Mouse (Mus musculus) embryonic fibroblast, embryonic 13.5 days (primary cell): ENCODE measurements around the gene Kif16b. TPM values are rescaled to one million over a fixed set of nuclear protein-coding genes. Genes with fewer than 3 reads are reported as not detected.

Experiments used
- H3K27ac ChIP-seq: 2 replicates; pipeline ENCODE4 v1.5.1; 2012; ENCODE audit warnings: low read length, control low read depth, inconsistent platforms; ENCODE audit not compliant: insufficient read depth
- H3K4me1 ChIP-seq: 2 replicates; pipeline ENCODE4 v1.6.1; 2011; ENCODE audit warnings: low read length; ENCODE audit not compliant: control insufficient read depth, insufficient read depth
- H3K4me3 ChIP-seq: 2 replicates; pipeline ENCODE4 v1.5.1; 2011; ENCODE audit warnings: mild to moderate bottlenecking, control low read depth, low read length; ENCODE audit not compliant: insufficient read depth
- CTCF ChIP-seq: IDR thresholded peaks from 2 replicates; pipeline ENCODE4 v1.5.1; 2011; ENCODE audit warnings: mild to moderate bottlenecking, control low read depth, low read length, moderate library complexity, borderline replicate concordance; ENCODE audit not compliant: insufficient read depth
- POLR2A ChIP-seq: IDR thresholded peaks from 2 replicates; pipeline ENCODE4 v1.6.1; 2011; ENCODE audit warnings: low read depth, mild to moderate bottlenecking, control low read depth, low read length, moderate library complexity
- polyA plus RNA-seq: library from polyadenylated mRNA; stranded (reverse); fragments of >200 nt; gene quantifications from 2 replicates; pipeline ENCODE4 v1.2.4, GENCODE M21; 2011; ENCODE audit warnings: low read depth; ENCODE audit not compliant: missing spikeins, insufficient read length

Kif16b gene
- 13.7 and 14.0 TPM in 2 replicates for polyA plus RNA-seq

GRCm38 (mm10) chr2:142900862-142901805 lies at the start of gene Kif16b:
TSS of gene Kif16b (minus strand) at chr2:142901531.
- Histone ChIP-seq H3K4me1 (peaks cover 2% of the 10 kb centered on the region), H3K27ac (no peak within 1 kb of the TSS), H3K4me3 (peak within 1 kb of the TSS; percentile 59)
- no peak for TF ChIP-seq CTCF
- TF ChIP-seq POLR2A: peak; percentile 70

GRCm38 (mm10) chr2:142940899-142941642 lies 39.7 kb upstream of the Kif16b start:
- no peak overlapping the region for H3K27ac ChIP-seq
- H3K4me1 ChIP-seq: no peaks in the 10 kb centered on the region
- TF ChIP-seq POLR2A: no peak
- TF ChIP-seq CTCF: no peak
- no peak overlapping the region for H3K4me3 ChIP-seq

GRCm38 (mm10) chr2:142930445-142930844 lies 29.1 kb upstream of the Kif16b start:
- no peaks in the 10 kb centered on the region for H3K4me1 ChIP-seq
- no peak for TF ChIP-seq CTCF
- TF ChIP-seq POLR2A: no peak
- H3K4me3 ChIP-seq: no peak overlapping the region
- H3K27ac ChIP-seq: no peak overlapping the region

GRCm38 (mm10) chr2:142929226-142930112 lies 28.1 kb upstream of the Kif16b start:
- Histone ChIP-seq H3K27ac (no peak overlapping the region), H3K4me3 (no peak overlapping the region)

GRCm38 (mm10) chr2:142910808-142911388 lies 9.6 kb upstream of the Kif16b start:
- Histone ChIP-seq H3K4me1 (no peaks in the 10 kb centered on the region), H3K27ac (no peak overlapping the region), H3K4me3 (no peak overlapping the region)
- no peak for TF ChIP-seq CTCF
- TF ChIP-seq POLR2A: no peak

More at GRCm38 (mm10) chr2:142929226-142930112, 28.1 kb upstream of the Kif16b start:
- TF ChIP-seq CTCF: no peak
- no peak for TF ChIP-seq POLR2A
- H3K4me1 ChIP-seq: no peaks in the 10 kb centered on the region

GRCm38 (mm10) chr2:142909213-142909612 lies 7.9 kb upstream of the Kif16b start:
- H3K4me3 ChIP-seq: no peak overlapping the region
- H3K4me1 ChIP-seq: no peaks in the 10 kb centered on the region
- no peak overlapping the region for H3K27ac ChIP-seq
- TF ChIP-seq POLR2A (no peak), CTCF (no peak)

GRCm38 (mm10) chr2:142907056-142907455 lies 5.7 kb upstream of the Kif16b start:
- H3K4me3 ChIP-seq: no peak overlapping the region
- no peaks in the 10 kb centered on the region for H3K4me1 ChIP-seq
- no peak overlapping the region for H3K27ac ChIP-seq
- TF ChIP-seq POLR2A (no peak), CTCF (no peak)

GRCm38 (mm10) chr2:142902905-142903895 lies 1.9 kb upstream of the Kif16b start:
- no peak overlapping the region for H3K27ac ChIP-seq
- H3K4me1 ChIP-seq: peaks cover 2% of the 10 kb centered on the region
- TF ChIP-seq POLR2A: peak; percentile 57
- TF ChIP-seq CTCF: no peak
- H3K4me3 ChIP-seq: peak overlapping the region; percentile 30
